Mouse (Mus musculus) stomach, postnatal 0 days (tissue): ENCODE measurements around the gene Sik3. TPM values are rescaled to one million over a fixed set of nuclear protein-coding genes. Genes with fewer than 3 reads are reported as not detected.

ENCODE experiments used
- ATAC-seq: fragments of 200-750 bp; cut with Nextera tagmentation; 2 replicates; pipeline ENCODE4 v1.8.0; 2017; ENCODE audit not compliant: low FRiP score, low TSS enrichment
- DNase-seq: peaks from one replicate; pipeline ENCODE4 v3.0.0-alpha.2; 2016; ENCODE audit warnings: low spot score
- H3K27ac ChIP-seq: fragments of 300-500 bp; sonication (generic); replicated peaks from 2 replicates; pipeline ENCODE4 v1.5.1; 2014; ENCODE audit warnings: mild to moderate bottlenecking, control low read depth
- H3K27me3 ChIP-seq: fragments of 300-500 bp; sonication (generic); 2 replicates; pipeline ENCODE4 v1.6.1; 2014; ENCODE audit warnings: low read length; ENCODE audit not compliant: control insufficient read depth, insufficient read depth
- H3K36me3 ChIP-seq: fragments of 300-500 bp; sonication (generic); 2 replicates; pipeline ENCODE4 v1.6.1; 2014; ENCODE audit warnings: low read length, mixed read lengths; ENCODE audit not compliant: control insufficient read depth, insufficient read depth
- H3K4me1 ChIP-seq: fragments of 300-500 bp; sonication (generic); replicated peaks from 2 replicates; pipeline ENCODE4 v1.6.1; 2014; ENCODE audit warnings: antibody characterized with exemption; ENCODE audit not compliant: control insufficient read depth, insufficient read depth
- H3K4me2 ChIP-seq: fragments of 300-500 bp; sonication (generic); replicated peaks from 2 replicates; pipeline ENCODE4 v1.6.1; 2014; ENCODE audit warnings: low read depth, mild to moderate bottlenecking, control low read depth, moderate library complexity
- H3K4me3 ChIP-seq: fragments of 300-500 bp; sonication (generic); 2 replicates; pipeline ENCODE4 v1.5.1; 2014; ENCODE audit warnings: low read depth, low read length, control low read depth
- H3K9ac ChIP-seq: fragments of 300-500 bp; sonication (generic); 2 replicates; pipeline ENCODE4 v1.6.1; 2014; ENCODE audit warnings: mild to moderate bottlenecking, low read length, control low read depth, mixed read lengths
- H3K9me3 ChIP-seq: fragments of 300-500 bp; sonication (generic); 2 replicates; pipeline ENCODE4 v1.6.1; 2016; ENCODE audit warnings: low read length; ENCODE audit not compliant: control insufficient read depth
- CTCF ChIP-seq: IDR thresholded peaks from 2 replicates; pipeline ENCODE4 v1.5.1; 2016; ENCODE audit warnings: antibody characterized with exemption, low read depth, mild to moderate bottlenecking, moderate library complexity
- EP300 ChIP-seq: optimal IDR thresholded peaks from 2 replicates; pipeline ENCODE3; 2016; ENCODE audit warnings: antibody characterized with exemption
- WGBS: fragments of 180-500 bp; shearing (Covaris S2); extraction: QIAGEN DNeasy Blood & Tissue Kit; methylation state at CpG from one replicate; pipeline ENCODE4 v1.1.7; 2014; 5-methylcytosine and 5-hydroxymethylcytosine counted together
- polyA plus RNA-seq: library from polyadenylated mRNA; unstranded; fragments of >200 nt; fragmentation: Nextera tagmentation; extraction: Ambion mirVana; gene quantifications from 2 replicates; pipeline ENCODE4 v1.2.1, GENCODE M21; 2015

The Sik3 gene
- polyA plus RNA-seq, 1 experiment from 2014 or later, result 6.8 TPM

DNA sequence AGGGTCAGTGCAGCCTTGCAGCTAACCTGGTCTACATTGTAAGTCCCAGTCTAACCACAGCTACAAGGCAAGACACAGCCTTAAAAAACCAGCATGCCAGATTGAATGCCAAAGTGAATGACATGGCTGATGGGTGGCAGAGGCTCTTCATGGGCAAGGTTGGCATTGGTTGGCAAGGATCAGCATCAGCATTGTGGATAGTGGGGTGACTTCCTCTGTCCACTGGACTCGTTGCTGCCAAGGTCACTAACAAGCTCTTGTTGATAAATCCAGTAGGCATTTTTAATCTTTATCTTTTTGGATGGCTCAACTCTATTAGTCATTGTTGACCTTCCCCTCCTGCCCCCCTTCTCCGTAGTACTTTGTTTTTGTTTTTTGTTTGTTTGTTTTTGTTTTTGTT, 187.0 kb downstream of the Sik3 start:
- H3K9me3 ChIP-seq, result no peaks in the 10 kb centered on the region
- H3K27ac ChIP-seq, result no peak overlapping the region
- H3K27me3 ChIP-seq, result no peaks in the 10 kb centered on the region
- H3K36me3 ChIP-seq, result peaks cover 27% of the 10 kb centered on the region
- ATAC-seq (no peak), DNase-seq (no peak)
- TF ChIP-seq EP300, result no peak
- TF ChIP-seq CTCF, result no peak
- no peak overlapping the region for H3K4me3 ChIP-seq
- H3K4me1 ChIP-seq, result no peaks in the 10 kb centered on the region
- WGBS, result 76% methylated on average over 2 of the region's 2 CpGs
- H3K4me2 ChIP-seq, result no peak overlapping the region
- no peak overlapping the region for H3K9ac ChIP-seq

DNA sequence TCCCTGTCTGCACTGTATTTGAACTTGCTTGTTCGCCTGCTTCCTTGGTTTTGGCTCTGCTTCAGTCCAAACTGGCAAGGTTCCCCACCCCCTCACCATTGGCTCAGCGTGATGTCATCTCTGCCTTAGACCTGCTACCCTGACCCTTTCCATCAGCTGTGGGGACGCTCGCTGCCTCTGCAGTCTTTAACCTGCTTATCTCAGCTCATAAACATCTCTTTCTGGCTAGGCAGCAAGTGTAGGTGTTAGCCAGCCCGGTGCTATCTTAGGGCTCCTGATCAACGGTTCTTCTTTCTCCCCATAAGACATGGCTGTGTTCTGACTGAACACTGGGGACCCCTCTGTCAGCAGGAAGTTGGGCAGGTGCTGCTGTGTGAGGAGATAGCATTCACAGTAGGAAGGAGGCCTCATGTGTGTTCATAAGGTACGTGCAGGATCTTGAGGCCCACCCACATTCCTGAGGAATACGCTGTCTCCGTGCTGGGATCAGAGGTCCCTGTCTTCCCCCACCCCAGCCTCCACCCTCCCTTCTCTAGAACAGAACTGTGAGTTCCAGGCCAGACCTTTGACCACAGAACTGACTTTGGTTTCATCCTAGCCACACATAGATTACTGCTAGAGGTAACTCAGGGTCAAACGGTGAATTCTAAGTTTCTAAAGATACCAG, 194.3 kb downstream of the Sik3 start:
- TF ChIP-seq EP300, result no peak
- H3K4me1 ChIP-seq, result no peaks in the 10 kb centered on the region
- H3K36me3 ChIP-seq, result peaks cover 17% of the 10 kb centered on the region
- no peak overlapping the region for H3K4me3 ChIP-seq
- no peak overlapping the region for H3K9ac ChIP-seq
- H3K4me2 ChIP-seq, result no peak overlapping the region
- no peak for DNase-seq
- H3K27me3 ChIP-seq, result no peaks in the 10 kb centered on the region
- no peaks in the 10 kb centered on the region for H3K9me3 ChIP-seq
- ATAC-seq, result peak; percentile 66
- 41% methylated on average over 10 of the region's 10 CpGs for WGBS
- H3K27ac ChIP-seq, result no peak overlapping the region

GRCm38 (mm10) chr9:46207501-46207869, 194.9 kb downstream of the Sik3 start:
- no peak overlapping the region for H3K4me2 ChIP-seq
- no peak overlapping the region for H3K9ac ChIP-seq
- no peaks in the 10 kb centered on the region for H3K4me1 ChIP-seq
- no peak overlapping the region for H3K4me3 ChIP-seq
- DNase-seq, result no peak
- peak; percentile 40; the same call in 1 of the 2 replicates for ATAC-seq
- H3K27me3 ChIP-seq, result no peaks in the 10 kb centered on the region
- H3K27ac ChIP-seq, result no peak overlapping the region
- no peaks in the 10 kb centered on the region for H3K9me3 ChIP-seq
- peaks cover 17% of the 10 kb centered on the region for H3K36me3 ChIP-seq
- WGBS, result 50% methylated on average over 6 of the region's 6 CpGs
- TF ChIP-seq EP300 (no peak), CTCF (no peak)

DNA sequence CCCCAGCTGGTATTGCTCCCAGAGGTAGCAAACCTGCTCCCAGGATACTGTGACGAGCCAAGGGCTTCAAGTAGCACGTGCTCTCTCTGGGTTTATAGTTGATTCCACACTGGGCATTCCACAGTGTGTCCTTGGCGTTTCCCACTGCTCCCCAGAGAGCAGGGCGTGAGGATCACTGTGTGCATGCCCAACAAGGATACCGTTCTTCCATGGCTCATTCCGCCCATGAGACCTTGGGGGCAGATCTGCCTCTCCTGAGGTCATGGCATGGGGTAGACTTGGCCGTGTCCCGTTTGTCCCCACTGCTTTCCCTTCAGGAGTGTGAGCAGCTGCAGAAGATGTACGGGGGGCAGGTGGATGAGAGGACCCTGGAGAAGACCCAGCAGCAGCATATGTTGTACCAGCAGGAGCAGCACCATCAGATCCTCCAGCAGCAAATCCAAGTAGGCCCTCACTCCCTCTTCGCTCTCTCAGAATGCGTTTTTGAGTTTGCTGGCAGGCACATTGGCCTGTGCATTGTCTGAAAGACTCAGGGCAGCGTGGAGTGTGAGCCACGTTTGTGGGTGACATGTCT, 195.9 kb downstream of the Sik3 start:
- Histone ChIP-seq H3K27me3 (no peaks in the 10 kb centered on the region), H3K9me3 (no peaks in the 10 kb centered on the region), H3K27ac (no peak overlapping the region), H3K4me2 (no peak overlapping the region), H3K36me3 (peaks cover 17% of the 10 kb centered on the region), H3K4me1 (no peaks in the 10 kb centered on the region), H3K9ac (no peak overlapping the region), H3K4me3 (no peak overlapping the region)
- no peak for ATAC-seq
- WGBS, result 88% methylated on average over 13 of the region's 13 CpGs
- TF ChIP-seq CTCF (no peak), EP300 (no peak)
- DNase-seq, result no peak

DNA sequence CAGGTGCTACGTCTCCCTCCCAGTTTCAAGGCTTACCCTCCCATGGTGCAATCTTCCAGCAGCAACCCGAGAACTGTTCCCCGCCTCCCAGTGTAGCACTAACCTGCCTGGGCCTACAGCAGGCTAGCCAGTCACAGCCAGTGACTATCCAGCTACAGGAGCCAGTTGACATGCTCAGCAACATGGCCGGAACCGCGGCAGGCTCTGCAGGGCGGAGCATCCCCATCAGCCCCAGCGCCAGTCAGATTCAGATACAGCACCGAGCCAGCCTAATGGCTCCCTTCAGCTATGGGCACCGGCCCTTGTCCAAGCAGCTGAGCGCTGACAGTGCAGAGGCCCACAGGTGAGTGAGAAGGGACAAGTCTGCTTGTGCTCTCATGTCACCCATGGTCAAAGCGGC, 197.9 kb downstream of the Sik3 start:
- WGBS, result 90% methylated on average over 12 of the region's 12 CpGs
- H3K9ac ChIP-seq, result no peak overlapping the region
- H3K4me3 ChIP-seq, result no peak overlapping the region
- ATAC-seq, result no peak
- no peak overlapping the region for H3K27ac ChIP-seq
- no peak for DNase-seq
- H3K4me2 ChIP-seq, result no peak overlapping the region
- TF ChIP-seq EP300 (no peak), CTCF (no peak)
- no peaks in the 10 kb centered on the region for H3K9me3 ChIP-seq
- peaks cover 13% of the 10 kb centered on the region for H3K36me3 ChIP-seq
- no peaks in the 10 kb centered on the region for H3K4me1 ChIP-seq
- no peaks in the 10 kb centered on the region for H3K27me3 ChIP-seq

GRCm38 (mm10) chr9:46214276-46214675, 201.7 kb downstream of the Sik3 start:
- Histone ChIP-seq H3K36me3 (peaks cover 4% of the 10 kb centered on the region), H3K9ac (no peak overlapping the region), H3K4me3 (no peak overlapping the region), H3K27me3 (no peaks in the 10 kb centered on the region), H3K9me3 (no peaks in the 10 kb centered on the region), H3K4me1 (no peaks in the 10 kb centered on the region), H3K4me2 (no peak overlapping the region), H3K27ac (no peak overlapping the region)
- no peak for TF ChIP-seq CTCF
- no peak for TF ChIP-seq EP300
- WGBS, result 53% methylated on average over 4 of the region's 4 CpGs
- no peak for ATAC-seq
- no peak for DNase-seq
